Mouse (Mus musculus) heart, embryonic 11.5 days (tissue): ENCODE data around the gene 9530002B09Rik. TPM values are rescaled to one million over a fixed set of nuclear protein-coding genes. Genes with fewer than 3 reads are reported as not detected.

Source experiments
- ATAC-seq: fragments of 200-750 bp; cut with Nextera tagmentation; replicated peaks from 2 replicates; pipeline ENCODE4 v1.8.0; 2017; ENCODE audit warnings: moderate library complexity; ENCODE audit not compliant: insufficient number of reproducible peaks, low FRiP score, low TSS enrichment
- H3K27ac ChIP-seq: fragments of 300-500 bp; sonication (generic); 2 replicates; pipeline ENCODE4 v1.5.1; 2014; ENCODE audit warnings: mild to moderate bottlenecking, low read depth, low read length
- H3K27me3 ChIP-seq: fragments of 300-500 bp; sonication (generic); 2 replicates; pipeline ENCODE4 v1.6.1; 2014; ENCODE audit warnings: mild to moderate bottlenecking, low read length, mixed read lengths; ENCODE audit not compliant: control insufficient read depth, insufficient read depth
- H3K36me3 ChIP-seq: fragments of 300-500 bp; sonication (generic); 2 replicates; pipeline ENCODE4 v1.6.1; 2014; ENCODE audit warnings: mild to moderate bottlenecking, low read length, moderate library complexity, mixed read lengths; ENCODE audit not compliant: control insufficient read depth, insufficient read depth
- H3K4me1 ChIP-seq: fragments of 300-500 bp; sonication (generic); 2 replicates; pipeline ENCODE4 v1.6.1; 2014; ENCODE audit warnings: low read length; ENCODE audit not compliant: control insufficient read depth, insufficient read depth
- H3K4me2 ChIP-seq: fragments of 300-500 bp; sonication (generic); 2 replicates; pipeline ENCODE4 v1.6.1; 2014; ENCODE audit warnings: mild to moderate bottlenecking, moderate library complexity
- H3K4me3 ChIP-seq: fragments of 300-500 bp; sonication (generic); 2 replicates; pipeline ENCODE4 v1.5.1; 2014; ENCODE audit warnings: low read depth, low read length
- H3K9ac ChIP-seq: fragments of 300-500 bp; sonication (generic); 2 replicates; pipeline ENCODE4 v1.6.1; 2014; ENCODE audit warnings: mild to moderate bottlenecking, low read depth, low read length, moderate library complexity
- H3K9me3 ChIP-seq: fragments of 300-500 bp; sonication (generic); replicated peaks from 2 replicates; pipeline ENCODE4 v1.6.1; 2016; ENCODE audit warnings: low read length; ENCODE audit not compliant: control insufficient read depth
- polyA plus RNA-seq: library from polyadenylated mRNA; unstranded; fragments of >200 nt; fragmentation: Nextera tagmentation; extraction: Ambion mirVana; gene quantifications from 2 replicates; pipeline ENCODE4 v1.2.1, GENCODE M21; 2014

9530002B09Rik gene
- polyA plus RNA-seq = not detected in 2 replicates

- no peak for ATAC-seq
Measured at GRCm38 (mm10) chr4:122688975-122689374, at the start of gene 9530002B09Rik. TSS of gene 9530002B09Rik (plus strand) at chr4:122689275.

More at GRCm38 (mm10) chr4:122688975-122689374, at the start of gene 9530002B09Rik:
- Histone ChIP-seq H3K4me3 (no peak within 1 kb of the TSS), H3K27ac (no peak within 1 kb of the TSS), H3K36me3 (no peaks in the 10 kb centered on the region), H3K4me1 (no peaks in the 10 kb centered on the region), H3K27me3 (no peaks in the 10 kb centered on the region), H3K4me2 (no peak within 1 kb of the TSS), H3K9ac (no peak within 1 kb of the TSS), H3K9me3 (peaks cover 9% of the 10 kb centered on the region)

Other genes starting within 250 kb of the 9530002B09Rik start
- gene Ppt1, start 147.0 kb downstream of the 9530002B09Rik start, polyA plus RNA-seq = 61.8 and 66.4 TPM in 2 replicates
- gene Cap1, start 196.8 kb downstream of the 9530002B09Rik start, polyA plus RNA-seq = 54.1 and 54.8 TPM in 2 replicates